Mouse (Mus musculus): ENCODE results near the gene Cyp46a1.

GRCm38 (mm10) chr12:108301006-108301405, 33.2 kb upstream of the Cyp46a1 start:
- no peak for TF ChIP-seq CTCF (IDR thresholded peaks at IDR 0.05; ENCODE audit: borderline replicate concordance, insufficient read depth, low read length)
- TF ChIP-seq POLR2A (IDR thresholded peaks at IDR 0.05; ENCODE audit: low read depth, low read length), result no peak

All from embryonic fibroblast, embryonic 13.5 days (primary cell).